Mouse (Mus musculus) macrophage (primary cell): ENCODE results near the gene Zfp773. TPM values are rescaled to one million over a fixed set of nuclear protein-coding genes. Genes with fewer than 3 reads are reported as not detected.
"Not testable (repeated sequence)": the region's sequence is repeated elsewhere in the genome, so short reads cannot be mapped to it uniquely, and the experiment has no call there.

ENCODE experiments used
- H3K27ac ChIP-seq: fragments of 350-480 bp; formaldehyde crosslinking; 2 replicates; pipeline ENCODE4 v1.9.0; 2021
- H3K36me3 ChIP-seq: fragments of 350-480 bp; formaldehyde crosslinking; 2 replicates; pipeline ENCODE4 v1.9.0; 2021; ENCODE audit errors: inconsistent target
- H3K4me3 ChIP-seq: fragments of 350-480 bp; formaldehyde crosslinking; 2 replicates; pipeline ENCODE4 v1.9.0; 2021; ENCODE audit errors: inconsistent target
- H3K79me2 ChIP-seq: fragments of 350-480 bp; formaldehyde crosslinking; 2 replicates; pipeline ENCODE4 v1.9.0; 2021; ENCODE audit errors: inconsistent target
- WGBS: methylation state at CpG from one replicate; pipeline ENCODE4 v1.1.7; 2026; ENCODE audit warnings: inconsistent platforms; ENCODE audit not compliant: missing documents; 5-methylcytosine and 5-hydroxymethylcytosine counted together
- polyA plus RNA-seq: library from polyadenylated mRNA; stranded (reverse); fragments of 250-400 nt; gene quantifications from 3 replicates; pipeline ENCODE4 v1.2.4, GENCODE M21; 2018; ENCODE audit warnings: inconsistent platforms
- total RNA-seq, 78 experiments: library from RNA; depleted of rRNA; stranded (reverse); fragments of 250-400 nt; gene quantifications; 1 replicate in 9 of 78; 2 replicates in 24 of 78; 3 replicates in 43 of 78; 4 replicates in 2 of 78; pipeline ENCODE4 v1.2.4; 2018; ENCODE audit warnings: inconsistent platforms in 56 of 78

The Zfp773 gene
- 1 to 10 TPM in 11 of 26 experiments, under 1 TPM in 12, not detected in 3; 0.12 to 2.5 (median 0.92) TPM for total RNA-seq (2018; cell fraction: chromatin; rRNA removed)
- total RNA-seq (2018; cell fraction: cytosol; rRNA removed) = 1 to 10 TPM in 1 of 26 experiments, under 1 TPM in 25; 0.05 to 1.1 (median 0.47) TPM
- total RNA-seq (2018; cell fraction: nucleus; rRNA removed) = 1 to 10 TPM in 9 of 26 experiments, under 1 TPM in 15, not detected in 2; 0.24 to 2.2 (median 0.72) TPM
- 0.58 to 1.2 TPM (median 0.62 TPM) in 3 replicates for polyA plus RNA-seq

- WGBS = 7% methylated on average over 16 of the region's 16 CpGs
- H3K79me2 ChIP-seq = no peaks in the 10 kb centered on the region
- no peak within 1 kb of the TSS for H3K27ac ChIP-seq
- H3K36me3 ChIP-seq = no peaks in the 10 kb centered on the region
- peak within 1 kb of the TSS; percentile 43 for H3K4me3 ChIP-seq
These were observed at the start of gene Zfp773 for GRCm38 (mm10) chr7:7136379-7136866. Zfp773 (minus strand) TSS chr7:7136755.

GRCm38 (mm10) chr7:7185897-7186296 lies 49.3 kb upstream of the Zfp773 start:
- H3K79me2 ChIP-seq = no peaks in the 10 kb centered on the region
- peaks cover 11% of the 10 kb centered on the region; the same call in 1 of the 2 replicates for H3K36me3 ChIP-seq
- H3K4me3 ChIP-seq = no peak overlapping the region
- no peak overlapping the region for H3K27ac ChIP-seq
- 100% methylated on average over 1 of the region's 1 CpGs for WGBS

DNA sequence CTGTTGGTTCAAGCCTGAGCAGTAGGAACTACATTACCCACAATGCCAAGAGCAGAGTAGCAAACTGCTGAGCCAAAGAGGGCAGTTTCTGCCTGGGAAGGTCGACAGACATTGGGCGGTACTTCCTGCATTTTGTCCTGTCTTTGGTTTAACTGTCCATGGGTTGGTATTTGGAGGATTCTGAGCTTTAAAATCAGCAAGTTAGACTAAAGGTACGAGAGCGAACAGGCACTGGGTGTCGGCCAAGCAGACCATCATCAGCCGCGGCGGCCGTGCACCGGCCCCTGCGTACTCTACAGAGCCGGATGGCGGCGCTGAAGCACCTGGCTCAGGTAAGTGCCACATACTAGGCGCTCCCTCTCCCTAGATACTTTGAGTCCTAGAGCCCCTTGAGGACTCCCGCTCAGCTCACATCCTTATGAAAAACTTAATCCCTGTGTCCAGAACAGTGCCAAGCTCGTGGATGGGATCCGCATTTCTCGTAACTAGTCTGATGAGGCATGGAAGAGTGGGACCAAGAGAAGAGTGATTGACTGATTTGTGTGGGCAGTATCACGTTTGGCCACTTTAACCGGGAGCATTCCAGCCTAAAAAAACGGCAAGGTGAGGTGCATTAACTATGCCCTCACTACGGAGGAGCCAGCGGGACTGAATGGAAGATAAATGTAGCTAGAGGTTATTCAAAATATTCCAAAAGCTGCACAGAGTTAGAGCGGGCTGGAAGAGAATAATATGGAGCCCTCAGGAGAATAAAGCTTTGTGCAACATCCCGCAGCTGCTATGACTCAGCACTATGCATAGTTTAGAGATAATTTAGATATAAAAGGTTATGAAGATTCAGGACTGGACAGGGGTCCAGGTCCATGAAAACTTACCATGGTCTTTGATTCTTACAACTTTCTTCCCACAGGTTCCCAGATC lies 34.9 kb upstream of the Zfp773 start, which contains the start of gene Zfp418:
TSS of gene Zfp418 (plus strand) at position 104 of the 921 bp plus-strand sequence.
- 4% methylated on average over 25 of the region's 26 CpGs for WGBS
- H3K36me3 ChIP-seq = no peaks in the 10 kb centered on the region
- peak within 1 kb of the TSS; percentile 94 for H3K4me3 ChIP-seq
- no peak within 1 kb of the TSS; the same call in 1 of the 2 replicates for H3K27ac ChIP-seq
- no peaks in the 10 kb centered on the region for H3K79me2 ChIP-seq

GRCm38 (mm10) chr7:7145991-7146608 lies 9.5 kb upstream of the Zfp773 start:
- no peaks in the 10 kb centered on the region for H3K36me3 ChIP-seq
- no peak overlapping the region for H3K4me3 ChIP-seq
- H3K79me2 ChIP-seq = no peaks in the 10 kb centered on the region
- no peak overlapping the region for H3K27ac ChIP-seq
- WGBS = 96% methylated on average over 15 of the region's 15 CpGs

DNA sequence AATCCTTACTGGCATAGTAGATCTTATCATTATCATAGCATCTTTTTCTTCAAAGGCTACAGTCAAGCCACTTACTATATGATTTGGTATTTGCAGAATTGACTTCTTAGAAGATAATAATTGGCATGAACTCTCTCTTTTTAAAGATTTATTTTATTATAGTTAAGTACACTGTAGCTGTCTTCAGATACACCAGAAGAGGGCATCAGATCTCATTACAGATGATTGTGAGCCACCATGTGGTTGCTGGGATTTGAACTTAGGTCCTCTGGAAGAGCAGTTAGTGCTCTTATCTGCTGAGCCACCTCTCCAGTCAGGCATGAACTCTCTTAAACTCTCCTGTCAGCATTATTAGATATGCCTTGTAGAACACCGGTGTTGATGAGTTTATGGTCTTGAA lies 7.7 kb upstream of the Zfp773 start:
- WGBS = 81% methylated on average over 1 of the region's 1 CpGs
- Histone ChIP-seq H3K36me3 (no peaks in the 10 kb centered on the region), H3K4me3 (no peak overlapping the region)

GRCm38 (mm10) chr7:7132751-7133150 lies 3.8 kb downstream of the Zfp773 start:
- Histone ChIP-seq H3K36me3 (no peaks in the 10 kb centered on the region), H3K27ac (no peak overlapping the region), H3K79me2 (no peaks in the 10 kb centered on the region), H3K4me3 (no peak overlapping the region)
- WGBS = 92% methylated on average over 8 of the region's 8 CpGs

More for the DNA sequence above, 7.7 kb upstream of the Zfp773 start:
- no peaks in the 10 kb centered on the region for H3K79me2 ChIP-seq
- H3K27ac ChIP-seq = no peak overlapping the region

GRCm38 (mm10) chr7:7130491-7131124 lies 5.9 kb downstream of the Zfp773 start:
- 95% methylated on average over 14 of the region's 15 CpGs for WGBS

GRCm38 (mm10) chr7:7121602-7121980 lies 15.0 kb downstream of the Zfp773 start:
- 58% methylated on average over 6 of the region's 6 CpGs for WGBS
- Histone ChIP-seq H3K36me3 (peaks cover 26% of the 10 kb centered on the region), H3K79me2 (peaks cover 15% of the 10 kb centered on the region), H3K4me3 (peak overlapping the region; percentile 89), H3K27ac (no peak overlapping the region)

More at GRCm38 (mm10) chr7:7130491-7131124, 5.9 kb downstream of the Zfp773 start:
- H3K79me2 ChIP-seq, H3K4me3 ChIP-seq, H3K36me3 ChIP-seq, H3K27ac ChIP-seq: not testable (repeated sequence)

DNA sequence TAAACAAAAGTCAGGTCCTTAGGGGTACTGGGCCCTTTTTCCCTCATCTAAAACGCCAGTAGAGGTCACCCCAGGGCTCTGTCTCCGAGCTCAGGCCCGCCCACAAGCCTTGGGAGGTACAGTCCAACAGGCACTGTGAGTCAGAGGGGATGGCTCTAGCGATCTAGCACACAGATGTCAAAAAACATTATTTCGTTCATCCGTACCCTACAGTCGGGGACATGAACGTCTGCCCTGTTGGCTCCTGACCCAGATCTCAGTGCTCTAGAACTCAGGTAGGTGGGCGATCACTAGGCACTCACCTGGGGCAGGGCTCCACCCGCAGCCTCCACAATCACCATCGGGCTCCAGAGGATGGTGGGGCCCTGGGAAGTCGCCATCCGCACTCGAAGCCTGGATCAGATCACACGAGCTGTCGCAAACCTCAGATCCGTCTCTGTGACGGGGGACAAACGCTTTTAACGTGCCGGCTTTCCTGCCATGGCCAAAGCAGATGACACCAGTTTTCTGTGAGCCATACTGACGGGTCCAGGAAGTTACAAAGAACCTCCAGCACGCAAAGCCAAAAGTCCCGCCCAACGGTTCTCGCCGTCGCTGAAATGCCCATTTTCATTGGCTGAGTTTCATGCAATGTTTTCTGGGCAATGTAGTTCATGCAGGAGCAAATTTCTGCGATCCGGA lies 15.5 kb downstream of the Zfp773 start, which contains the start of gene Zfp954:
TSS of gene Zfp954 (minus strand) at position 568 of the 681 bp plus-strand sequence.
- Histone ChIP-seq H3K4me3 (peak within 1 kb of the TSS; percentile 89), H3K27ac (peak within 1 kb of the TSS; percentile 41), H3K79me2 (peaks cover 15% of the 10 kb centered on the region), H3K36me3 (peaks cover 31% of the 10 kb centered on the region)
- WGBS = 0% methylated on average over 30 of the region's 30 CpGs

GRCm38 (mm10) chr7:7118441-7118840 lies 18.1 kb downstream of the Zfp773 start:
- Histone ChIP-seq H3K4me3 (no peak overlapping the region), H3K27ac (no peak overlapping the region), H3K36me3 (peaks cover 52% of the 10 kb centered on the region), H3K79me2 (peaks cover 15% of the 10 kb centered on the region)
- 97% methylated on average over 2 of the region's 2 CpGs for WGBS

GRCm38 (mm10) chr7:7108501-7108900 lies 28.1 kb downstream of the Zfp773 start:
- Histone ChIP-seq H3K4me3 (no peak overlapping the region), H3K79me2 (no peaks in the 10 kb centered on the region), H3K27ac (no peak overlapping the region), H3K36me3 (no peaks in the 10 kb centered on the region)
- 92% methylated on average over 6 of the region's 7 CpGs for WGBS
